Mouse (Mus musculus) cerebellum, adult 18-20 months (tissue): Measurements from ENCODE around the gene Btbd35f4.
"Not testable (repeated sequence)": the region's sequence is repeated elsewhere in the genome, so short reads cannot be mapped to it uniquely, and the experiment has no call there.

Experiments used
- DNase-seq, 2 experiments: peaks; one replicate each; pipeline ENCODE4 v3.0.0; 2021

The Btbd35f4 gene

GRCm38 (mm10) chrX:4800196-4800595, at the start of gene Btbd35f4:
Gene Btbd35f4 (plus strand): TSS chrX:4800496.
- DNase-seq: not testable (repeated sequence)

DNA sequence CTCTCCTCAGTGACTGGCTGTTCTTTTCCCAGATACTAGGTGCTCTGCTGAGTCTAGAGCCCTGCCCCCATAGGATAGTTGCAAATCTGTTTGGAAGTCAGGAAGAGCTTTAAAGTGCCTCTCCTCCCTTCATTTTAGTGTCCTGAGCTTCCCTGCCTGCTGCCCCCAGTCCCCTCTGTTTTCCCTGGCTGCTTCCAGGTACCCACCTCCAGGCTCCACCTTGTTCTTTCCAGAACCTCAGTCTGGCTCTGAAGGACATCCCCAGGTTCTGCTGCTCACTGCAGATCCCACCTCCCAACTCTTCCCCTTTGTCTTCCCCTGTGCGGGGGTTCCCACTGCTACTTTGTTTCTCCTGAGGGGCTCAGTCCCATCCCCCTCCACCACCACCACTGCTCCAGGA, 39.7 kb downstream of the Btbd35f4 start:
- DNase-seq: not testable (repeated sequence)
